Mouse (Mus musculus): ENCODE measurements around the gene Lsm10. TPM values are rescaled to one million over a fixed set of nuclear protein-coding genes. Genes with fewer than 3 reads are reported as not detected.
"Not testable (repeated sequence)": the region's sequence is repeated elsewhere in the genome, so short reads cannot be mapped to it uniquely, and the experiment has no call there.

The Lsm10 gene
- polyA plus RNA-seq, 1 experiment from 2014 or later = 55.1 TPM

DNA sequence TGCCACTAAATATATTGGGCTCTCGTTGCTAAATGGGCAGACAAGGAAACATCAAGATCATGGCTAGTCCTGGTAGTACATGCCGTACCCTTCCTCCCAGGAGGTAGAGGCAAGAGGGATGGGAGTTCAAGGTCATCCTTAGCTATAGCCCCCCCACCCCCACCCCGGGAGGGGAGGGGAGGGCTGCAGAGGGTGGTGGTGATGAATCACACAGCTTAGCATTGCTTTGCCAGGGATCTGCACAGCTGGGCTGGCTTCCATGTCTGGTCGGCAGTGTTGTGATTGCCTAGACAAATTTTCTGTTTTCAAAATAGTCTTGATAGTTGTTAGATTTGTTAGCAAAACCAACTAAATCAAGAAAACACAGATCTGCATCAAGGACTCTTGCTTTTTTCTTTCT is 17.2 kb upstream of the Lsm10 start:
- WGBS = 80% methylated on average over 4 of the region's 4 CpGs
- Histone ChIP-seq H3K4me1 (no peaks in the 10 kb centered on the region), H3K27me3 (ENCODE audit: poor library complexity, severe bottlenecking) (no peaks in the 10 kb centered on the region), H3K4me3 (no peak overlapping the region), H3K27ac (no peak overlapping the region), H3K36me3 (replicated peaks) (peaks cover 34% of the 10 kb centered on the region), H3K9me3 (no peaks in the 10 kb centered on the region)
- DNase-seq (ENCODE audit: extremely low spot score, low spot score) = no peak

DNA sequence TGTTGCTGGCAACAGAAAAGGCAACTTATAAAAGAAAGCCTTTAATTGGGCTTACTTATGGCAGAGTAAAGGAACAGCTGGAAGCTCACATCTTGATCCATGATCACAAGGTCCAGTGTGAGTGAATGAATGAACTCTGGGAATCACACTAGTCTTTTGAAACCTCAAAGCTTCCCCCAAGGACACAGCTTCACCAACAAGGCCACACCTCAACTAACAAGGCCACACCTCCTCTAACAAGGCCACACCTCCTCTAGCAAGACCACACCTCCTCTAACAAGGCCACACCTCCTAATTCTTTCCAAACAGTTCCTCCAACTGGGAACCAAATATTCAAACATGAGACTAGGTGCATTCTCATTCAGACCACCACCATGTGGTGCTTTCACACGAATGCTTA is 14.8 kb upstream of the Lsm10 start:
- H3K27ac ChIP-seq = no peak overlapping the region
- 89% methylated on average over 1 of the region's 1 CpGs for WGBS
- DNase-seq (ENCODE audit: extremely low spot score, low spot score) = no peak

DNA sequence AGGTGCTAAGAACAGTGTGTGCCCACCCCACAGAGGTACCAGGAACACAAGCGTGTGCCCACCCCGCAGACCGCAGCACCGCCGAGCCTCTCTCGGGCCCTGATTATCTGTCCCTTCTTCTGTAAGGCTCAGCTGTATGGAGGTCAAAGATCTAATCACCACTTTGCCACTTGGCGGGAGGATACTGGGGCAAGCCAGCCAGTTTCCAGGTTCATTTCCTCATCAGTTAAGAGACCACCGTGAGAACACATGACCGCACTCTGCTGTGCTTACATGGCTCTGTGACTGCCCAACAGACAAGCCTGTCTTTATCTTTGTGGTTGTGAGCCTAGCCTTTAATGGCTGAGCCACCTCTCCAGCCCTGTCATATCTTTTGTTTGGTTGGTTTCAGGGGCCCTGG is 13.4 kb upstream of the Lsm10 start:
- H3K27ac ChIP-seq = no peak overlapping the region
- WGBS = 93% methylated on average over 9 of the region's 9 CpGs
- H3K9me3 ChIP-seq = no peaks in the 10 kb centered on the region
- peaks cover 24% of the 10 kb centered on the region for H3K36me3 ChIP-seq (replicated peaks)
- 0 out of 2 replicates have a peak, but pooled peaks cover 3% of the 10 kb centered on the region for H3K4me1 ChIP-seq
- DNase-seq (ENCODE audit: extremely low spot score, low spot score) = no peak
- no peaks in the 10 kb centered on the region for H3K27me3 ChIP-seq (ENCODE audit: poor library complexity, severe bottlenecking)
- no peak overlapping the region for H3K4me3 ChIP-seq

More for the DNA sequence above, 14.8 kb upstream of the Lsm10 start:
- Histone ChIP-seq H3K36me3 (replicated peaks) (peaks cover 24% of the 10 kb centered on the region), H3K4me3 (no peak overlapping the region), H3K27me3 (ENCODE audit: poor library complexity, severe bottlenecking) (no peaks in the 10 kb centered on the region), H3K4me1 (0 out of 2 replicates have a peak, but pooled peaks cover 3% of the 10 kb centered on the region), H3K9me3 (no peaks in the 10 kb centered on the region)

DNA sequence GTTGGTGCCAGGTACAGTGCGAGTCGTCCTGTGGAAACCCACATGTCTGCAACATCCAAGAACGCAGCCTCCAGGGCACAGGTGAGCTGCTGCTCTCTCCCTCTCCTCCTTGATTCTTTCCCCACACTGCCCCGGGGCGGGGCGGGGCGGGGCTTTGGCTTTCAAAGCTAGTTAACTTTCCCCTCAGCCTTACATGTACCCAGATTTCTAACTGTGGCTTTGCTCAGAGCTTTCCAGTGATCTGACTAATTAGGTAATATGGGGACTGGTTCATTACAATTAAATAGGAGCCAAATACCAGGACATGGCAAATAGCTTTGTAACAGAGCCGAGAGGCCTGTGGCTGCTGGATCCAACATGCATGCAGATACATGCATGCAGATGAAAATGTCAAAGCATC is 12.0 kb upstream of the Lsm10 start:
- DNase-seq (ENCODE audit: extremely low spot score, low spot score) = no peak
- Histone ChIP-seq H3K4me1 (0 out of 2 replicates have a peak, but pooled peaks cover 3% of the 10 kb centered on the region), H3K4me3 (no peak overlapping the region), H3K27ac (no peak overlapping the region), H3K27me3 (ENCODE audit: poor library complexity, severe bottlenecking) (no peaks in the 10 kb centered on the region), H3K36me3 (replicated peaks) (peaks cover 26% of the 10 kb centered on the region), H3K9me3 (no peaks in the 10 kb centered on the region)
- WGBS = 78% methylated on average over 8 of the region's 8 CpGs

DNA sequence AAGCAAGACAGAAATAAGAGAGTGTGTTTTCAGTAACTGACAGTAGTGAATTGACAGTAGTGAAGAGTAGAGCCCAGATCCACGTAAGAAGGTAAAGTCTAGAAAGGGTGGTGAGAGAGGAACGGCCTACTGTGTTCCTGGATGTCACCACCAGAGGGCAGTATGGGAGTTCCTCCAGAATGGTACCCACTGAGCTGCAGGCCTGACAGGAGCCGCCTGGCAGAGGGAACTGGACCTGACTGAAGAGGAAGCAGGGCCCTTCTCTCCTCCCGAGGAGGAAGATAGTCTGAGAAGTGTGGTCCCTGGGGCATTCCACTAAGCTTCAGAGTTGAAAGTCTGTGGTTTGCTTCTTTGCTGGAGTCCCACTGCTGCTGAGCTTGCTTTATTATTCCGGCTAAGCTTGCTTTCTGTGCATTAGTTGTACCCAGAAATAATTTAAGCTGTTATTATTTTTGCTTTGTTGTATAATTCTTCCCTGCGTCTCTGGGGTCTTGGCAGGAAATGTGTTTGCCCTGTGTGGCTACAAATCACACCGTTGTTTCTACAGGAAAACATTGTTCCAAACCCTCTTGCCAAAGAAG is 10.3 kb upstream of the Lsm10 start:
- no peaks in the 10 kb centered on the region for H3K9me3 ChIP-seq
- DNase-seq (ENCODE audit: extremely low spot score, low spot score) = peak; percentile 79
- H3K4me1 ChIP-seq = 0 out of 2 replicates have a peak, but pooled peaks cover 3% of the 10 kb centered on the region
- no peak overlapping the region for H3K4me3 ChIP-seq
- 39% methylated on average over 7 of the region's 7 CpGs for WGBS
- no peak overlapping the region for H3K27ac ChIP-seq
- H3K36me3 ChIP-seq (replicated peaks) = peaks cover 26% of the 10 kb centered on the region
- H3K27me3 ChIP-seq (ENCODE audit: poor library complexity, severe bottlenecking) = no peaks in the 10 kb centered on the region

DNA sequence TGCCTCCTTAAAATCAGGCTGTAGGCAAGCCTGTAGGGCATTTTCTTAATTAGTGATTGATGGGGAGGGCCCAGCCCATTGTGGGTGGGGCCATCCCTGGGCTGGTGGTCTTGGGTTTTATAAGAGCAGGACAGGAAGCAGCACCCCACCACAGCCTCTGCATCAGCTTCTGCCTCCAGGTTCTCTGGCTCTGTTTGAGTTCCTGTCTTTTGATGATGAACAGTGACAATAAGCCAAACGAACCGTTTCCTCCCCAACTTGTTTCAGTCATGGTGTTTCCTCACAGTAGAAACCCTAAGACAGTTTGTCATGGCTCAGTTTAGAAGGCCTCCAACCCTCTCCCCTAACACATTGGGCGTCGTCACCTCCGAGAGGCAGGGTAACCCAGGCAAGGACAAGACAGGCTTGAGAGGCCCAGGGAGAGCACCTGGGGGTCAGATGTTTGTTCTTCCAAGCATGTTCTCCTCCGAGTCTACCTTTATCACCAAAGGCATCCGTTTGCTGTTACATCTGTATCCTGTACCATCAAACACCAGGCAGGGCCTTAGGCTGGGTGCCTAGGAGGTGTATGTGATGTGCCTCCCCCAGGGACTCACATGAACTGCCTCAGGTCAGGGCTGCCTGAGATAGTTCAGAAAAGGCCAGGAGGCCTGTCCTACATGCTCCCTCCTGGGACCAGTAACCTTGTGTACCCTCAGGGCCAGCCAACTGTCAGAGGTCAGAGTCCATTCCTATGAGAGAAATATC is 6.1 kb upstream of the Lsm10 start:
- H3K9me3 ChIP-seq = no peaks in the 10 kb centered on the region
- 0 out of 2 replicates have a peak, but pooled peaks cover 3% of the 10 kb centered on the region for H3K4me1 ChIP-seq
- WGBS = 89% methylated on average over 7 of the region's 7 CpGs

DNA sequence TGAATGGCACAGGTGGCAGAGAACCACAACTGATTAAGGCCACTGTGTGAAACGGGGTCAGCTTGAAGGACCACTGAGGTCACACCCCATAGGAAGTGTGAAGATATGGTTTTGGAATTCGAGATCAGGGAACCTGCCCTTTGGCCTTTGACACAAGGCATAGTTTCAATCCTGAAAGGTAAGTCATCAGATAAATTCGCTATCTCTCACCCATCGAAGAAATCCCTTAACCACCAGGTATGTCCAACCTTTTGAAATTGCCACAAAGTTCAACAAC is 5.6 kb upstream of the Lsm10 start:
- no peak for DNase-seq (ENCODE audit: extremely low spot score, low spot score)
- H3K4me3 ChIP-seq = no peak overlapping the region
- no peaks in the 10 kb centered on the region for H3K27me3 ChIP-seq (ENCODE audit: poor library complexity, severe bottlenecking)
- 90% methylated on average over 4 of the region's 4 CpGs for WGBS
- 0 out of 2 replicates have a peak, but pooled peaks cover 3% of the 10 kb centered on the region for H3K4me1 ChIP-seq
- H3K9me3 ChIP-seq = no peaks in the 10 kb centered on the region
- peaks cover 5% of the 10 kb centered on the region; the same call in 1 of the 2 replicates for H3K36me3 ChIP-seq (replicated peaks)
- H3K27ac ChIP-seq = no peak overlapping the region

More for the DNA sequence above, 6.1 kb upstream of the Lsm10 start:
- Histone ChIP-seq H3K27me3 (ENCODE audit: poor library complexity, severe bottlenecking) (no peaks in the 10 kb centered on the region), H3K36me3 (replicated peaks) (peaks cover 5% of the 10 kb centered on the region; the same call in 1 of the 2 replicates), H3K4me3 (no peak overlapping the region), H3K27ac (no peak overlapping the region)
- DNase-seq (ENCODE audit: extremely low spot score, low spot score) = no peak

DNA sequence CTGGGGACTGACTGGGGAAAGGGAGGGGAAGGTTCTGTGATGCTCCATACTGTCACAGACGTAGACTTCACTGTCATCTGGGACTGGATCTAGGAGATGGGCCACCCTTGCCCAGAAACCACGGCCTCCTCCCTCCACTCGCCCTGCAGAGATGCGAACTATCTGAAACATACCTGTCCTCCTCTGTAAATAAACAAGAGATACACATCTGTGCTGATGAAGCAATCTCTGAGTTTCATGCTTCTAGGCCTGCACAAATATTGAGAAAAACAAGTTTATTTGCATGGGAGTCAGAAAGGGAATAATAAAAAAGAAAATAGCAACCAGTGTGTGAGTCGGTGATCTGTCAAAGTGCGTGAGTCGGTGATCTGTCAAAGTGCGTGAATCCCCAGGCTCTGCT is 4.5 kb upstream of the Lsm10 start:
- no peak for DNase-seq (ENCODE audit: extremely low spot score, low spot score)
- H3K36me3 ChIP-seq (replicated peaks) = peaks cover 5% of the 10 kb centered on the region; the same call in 1 of the 2 replicates
- no peaks in the 10 kb centered on the region for H3K27me3 ChIP-seq (ENCODE audit: poor library complexity, severe bottlenecking)
- no peak overlapping the region for H3K27ac ChIP-seq
- 88% methylated on average over 8 of the region's 8 CpGs for WGBS
- no peaks in the 10 kb centered on the region for H3K9me3 ChIP-seq
- H3K4me3 ChIP-seq = no peak overlapping the region
- H3K4me1 ChIP-seq = peaks cover 6% of the 10 kb centered on the region

DNA sequence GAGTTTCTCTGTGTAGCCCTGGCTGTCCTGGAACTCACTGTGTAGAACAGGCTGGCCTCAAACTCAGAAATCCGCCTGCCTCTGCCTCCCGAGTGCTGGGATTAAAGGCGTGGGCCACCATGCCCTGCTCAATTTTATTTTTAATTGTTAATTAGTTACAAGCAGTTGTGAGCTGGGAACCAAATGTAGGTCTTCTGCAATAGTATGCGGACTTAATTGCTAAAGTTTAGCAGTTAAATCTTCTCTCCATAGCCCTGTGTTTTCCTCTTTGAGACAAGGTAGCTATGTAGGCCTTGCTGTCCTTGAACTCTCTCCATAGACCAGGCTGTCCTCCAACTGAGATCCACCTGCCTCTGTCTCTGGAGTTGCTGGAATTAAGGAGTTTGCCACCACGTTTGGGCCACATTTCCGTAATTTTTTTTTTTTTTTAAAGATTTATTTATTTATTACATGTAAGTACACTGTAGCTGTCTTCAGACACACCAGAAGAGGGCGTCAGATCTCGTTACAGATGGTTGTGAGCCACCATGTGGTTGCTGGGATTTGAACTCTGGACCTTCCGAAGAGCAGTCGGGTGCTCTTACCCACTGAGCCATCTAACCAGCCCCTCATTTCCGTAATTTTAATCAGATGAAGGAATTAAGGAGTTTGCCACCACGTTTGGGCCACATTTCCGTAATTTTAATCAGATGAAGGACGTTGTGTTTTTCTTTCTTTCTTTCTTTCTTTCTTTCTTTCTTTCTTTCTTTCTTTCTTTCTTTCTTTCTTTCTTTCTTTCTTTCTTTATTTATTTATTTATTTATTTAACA is 597 bp upstream of the Lsm10 start:
- H3K9me3 ChIP-seq; DNase-seq (ENCODE audit: extremely low spot score, low spot score); H3K27me3 ChIP-seq (ENCODE audit: poor library complexity, severe bottlenecking): not testable (repeated sequence)
- Histone ChIP-seq H3K4me3 (peak overlapping the region; percentile 74), H3K27ac (peak overlapping the region; percentile 93), H3K36me3 (replicated peaks) (peaks cover 32% of the 10 kb centered on the region), H3K4me1 (peaks cover 21% of the 10 kb centered on the region)
- 59% methylated on average over 14 of the region's 14 CpGs for WGBS

DNA sequence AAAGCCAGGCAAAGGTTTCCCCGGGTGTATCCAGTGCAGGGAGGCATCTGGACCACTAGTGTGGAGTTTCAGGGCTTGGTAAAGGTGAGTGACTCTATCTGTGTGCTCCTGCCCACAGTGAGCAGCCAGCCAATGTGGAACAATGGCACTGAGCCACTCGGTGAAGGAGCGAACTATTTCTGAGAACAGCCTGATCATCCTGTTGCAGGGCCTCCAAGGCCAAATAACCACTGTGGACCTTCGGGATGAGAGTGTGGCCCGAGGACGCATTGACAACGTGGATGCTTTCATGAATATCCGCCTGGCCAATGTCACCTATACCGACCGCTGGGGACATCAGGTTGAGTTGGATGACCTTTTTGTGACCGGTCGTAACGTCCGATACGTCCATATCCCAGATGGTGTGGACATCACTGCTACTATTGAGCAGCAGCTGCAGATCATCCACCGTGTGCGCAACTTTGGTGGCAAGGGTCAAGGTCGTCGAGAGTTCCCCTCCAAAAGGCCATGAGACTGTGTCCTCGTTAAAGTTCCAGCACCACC is 1.4 kb downstream of the Lsm10 start:
- 96% methylated on average over 20 of the region's 20 CpGs for WGBS
- H3K9me3 ChIP-seq = no peaks in the 10 kb centered on the region
- peak overlapping the region; percentile 74; the same call in 1 of the 2 replicates for H3K4me3 ChIP-seq
- DNase-seq (ENCODE audit: extremely low spot score, low spot score) = no peak
- no peak overlapping the region for H3K27ac ChIP-seq
- peaks cover 29% of the 10 kb centered on the region for H3K4me1 ChIP-seq
- H3K36me3 ChIP-seq (replicated peaks) = peaks cover 32% of the 10 kb centered on the region
- no peaks in the 10 kb centered on the region for H3K27me3 ChIP-seq (ENCODE audit: poor library complexity, severe bottlenecking)

DNA sequence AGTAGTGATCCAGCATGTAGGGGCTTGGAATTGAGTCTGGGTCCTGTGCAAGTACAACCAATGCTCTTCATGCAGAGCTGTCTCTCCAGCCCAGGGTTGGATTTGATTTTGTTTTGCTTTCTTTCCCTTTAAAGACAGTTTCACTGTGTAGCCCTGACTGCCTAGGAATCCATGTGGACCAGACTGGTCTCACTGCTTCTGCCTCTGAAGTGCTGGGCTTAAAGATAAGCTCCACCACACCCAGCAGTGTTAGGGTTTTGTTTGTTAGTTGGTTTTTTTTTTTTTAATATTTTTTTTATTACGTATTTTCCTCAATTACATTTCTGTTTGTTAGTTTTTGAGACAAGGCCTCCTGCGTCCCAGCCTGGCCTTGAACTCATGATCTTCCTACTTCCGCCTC is 2.9 kb downstream of the Lsm10 start:
- no peaks in the 10 kb centered on the region for H3K27me3 ChIP-seq (ENCODE audit: poor library complexity, severe bottlenecking)
- peaks cover 43% of the 10 kb centered on the region for H3K4me1 ChIP-seq
- DNase-seq (ENCODE audit: extremely low spot score, low spot score) = no peak
- H3K27ac ChIP-seq = no peak overlapping the region
- H3K36me3 ChIP-seq (replicated peaks) = peaks cover 32% of the 10 kb centered on the region
- no peak overlapping the region for H3K4me3 ChIP-seq
- no peaks in the 10 kb centered on the region for H3K9me3 ChIP-seq
- 90% methylated on average over 3 of the region's 3 CpGs for WGBS

DNA sequence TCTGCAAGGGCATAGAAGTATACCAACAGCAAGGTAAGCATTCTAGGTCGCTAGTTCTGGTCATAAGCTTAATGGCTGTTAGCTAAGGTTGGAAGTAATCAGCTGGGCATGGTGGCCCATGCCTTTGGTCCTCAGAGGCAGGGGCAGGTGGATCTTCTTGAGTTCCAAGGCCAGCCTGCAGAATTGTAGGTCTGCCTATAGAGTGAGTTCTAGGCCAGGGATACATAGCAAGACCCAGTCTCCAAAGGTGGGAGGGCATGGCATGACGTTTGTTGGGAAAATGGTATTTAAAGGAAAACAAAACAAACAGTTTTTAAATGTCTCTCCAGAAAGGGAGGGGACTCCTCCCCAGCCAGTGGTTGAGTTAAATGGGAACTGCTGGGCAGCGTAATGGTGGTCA is 4.3 kb downstream of the Lsm10 start:
- Histone ChIP-seq H3K27me3 (ENCODE audit: poor library complexity, severe bottlenecking) (no peaks in the 10 kb centered on the region), H3K27ac (no peak overlapping the region), H3K9me3 (no peaks in the 10 kb centered on the region), H3K36me3 (replicated peaks) (peaks cover 32% of the 10 kb centered on the region), H3K4me1 (peaks cover 56% of the 10 kb centered on the region), H3K4me3 (no peak overlapping the region)
- 86% methylated on average over 3 of the region's 3 CpGs for WGBS
- no peak for DNase-seq (ENCODE audit: extremely low spot score, low spot score)

Data from forebrain, embryonic 10.5 days (tissue).